Mouse (Mus musculus): ENCODE data around the gene Metap2.

GRCm38 (mm10) chr10:93911326-93911725 is 14.4 kb upstream of the Metap2 start:
- TF ChIP-seq POLR2A (IDR thresholded peaks at IDR 0.05; ENCODE audit: low read depth, low read length): no peak
- TF ChIP-seq CTCF (IDR thresholded peaks at IDR 0.05; ENCODE audit: borderline replicate concordance, insufficient read depth, low read length): no peak

Data from embryonic fibroblast, embryonic 13.5 days (primary cell).